Mouse (Mus musculus) layer of hippocampus, adult 9-10 months (tissue): ENCODE data around the gene Gm12185.
"Not testable (repeated sequence)": the region's sequence is repeated elsewhere in the genome, so short reads cannot be mapped to it uniquely, and the experiment has no call there.

Source experiments
- DNase-seq: peaks from one replicate; pipeline ENCODE4 v3.0.0; 2022; ENCODE audit warnings: low spot score

The Gm12185 gene

GRCm38 (mm10) chr11:48913611-48914010 is 78.4 kb downstream of the Gm12185 start:
- no peak for DNase-seq

DNA sequence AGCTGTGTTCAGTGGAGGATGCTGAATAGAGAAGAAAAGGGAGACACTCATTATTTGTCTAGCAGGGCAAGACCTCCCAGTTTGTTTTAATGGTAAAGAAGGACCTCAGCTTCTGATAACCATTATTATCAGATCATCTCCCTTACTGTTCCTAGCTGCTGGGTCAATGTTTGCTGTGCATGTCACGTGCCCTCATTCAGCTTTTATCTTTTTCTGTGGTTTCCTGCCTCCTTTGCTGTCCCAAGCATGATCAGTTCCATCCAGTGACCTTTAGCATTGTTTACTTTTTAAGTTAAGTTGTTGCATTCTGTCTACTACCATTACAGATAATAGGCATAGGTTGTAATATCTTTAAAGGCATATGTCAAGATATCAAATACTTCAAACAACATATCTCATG is 83.6 kb downstream of the Gm12185 start:
- DNase-seq: no peak

DNA sequence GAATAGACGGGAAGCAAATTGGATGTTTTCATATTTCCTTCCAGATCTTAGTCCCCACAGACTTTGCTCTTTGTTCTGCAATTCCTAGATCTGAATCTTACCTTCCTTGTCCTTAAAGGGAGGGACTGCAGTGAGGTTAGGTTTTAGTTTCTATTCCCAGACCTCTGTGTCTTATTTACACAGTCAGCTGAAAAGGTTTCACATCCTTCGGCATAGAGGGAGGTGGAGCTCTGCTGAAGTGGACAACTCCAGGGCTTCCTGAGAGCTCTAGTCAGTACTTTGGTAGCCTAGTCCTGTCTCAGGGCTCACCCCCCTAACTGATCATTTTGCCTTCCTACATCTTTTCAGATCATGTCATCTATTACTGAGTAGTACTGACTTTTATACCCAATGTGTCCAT is 90.0 kb downstream of the Gm12185 start, which contains the start of gene Gm5431:
Gm5431 (minus strand) TSS at position 194 of the 400 bp plus-strand sequence.
- DNase-seq: no peak

- DNase-seq: not testable (repeated sequence)
These were observed 90.5 kb downstream of the Gm12185 start for GRCm38 (mm10) chr11:48901567-48901930.

- peak; percentile 3 for DNase-seq
These were observed 91.1 kb downstream of the Gm12185 start for GRCm38 (mm10) chr11:48900654-48901566.

DNA sequence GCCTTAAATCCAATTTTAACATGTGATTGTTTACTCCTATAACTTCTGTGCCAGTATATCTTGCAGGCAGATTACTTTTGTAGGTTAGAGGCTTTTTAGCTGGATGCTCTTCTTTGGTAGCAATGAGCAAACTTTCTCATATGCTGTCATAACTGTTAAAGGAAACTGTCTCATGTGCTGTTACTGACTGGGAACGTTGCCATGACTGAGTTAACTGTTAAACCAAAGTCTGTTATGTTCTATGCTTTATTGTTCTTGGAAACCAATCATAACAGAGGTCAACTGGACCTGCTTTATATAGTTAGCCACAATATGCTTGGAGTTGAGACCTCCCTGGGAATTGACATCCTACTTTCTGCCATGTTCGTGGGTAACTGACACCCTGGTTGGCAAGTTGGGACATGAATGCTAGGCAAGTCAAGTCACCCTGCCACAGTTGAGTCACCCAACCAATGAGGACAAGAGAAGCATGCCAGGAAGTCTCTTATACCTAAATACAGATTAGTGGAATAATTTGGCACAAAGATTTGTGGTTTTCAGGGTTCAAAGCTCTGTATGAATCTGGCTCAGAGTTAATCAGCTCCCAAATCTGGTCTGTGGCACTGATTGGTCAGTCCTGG is 93.1 kb downstream of the Gm12185 start:
- no peak for DNase-seq

GRCm38 (mm10) chr11:48876680-48877079 is 115.3 kb downstream of the Gm12185 start:
- DNase-seq: no peak

GRCm38 (mm10) chr11:48875343-48875837 is 116.6 kb downstream of the Gm12185 start:
- not testable (repeated sequence) for DNase-seq

- no peak for DNase-seq
These were observed 117.6 kb downstream of the Gm12185 start for GRCm38 (mm10) chr11:48874465-48874864.

- DNase-seq: no peak
These were observed 118.3 kb downstream of the Gm12185 start for GRCm38 (mm10) chr11:48873591-48874290.

GRCm38 (mm10) chr11:48872695-48873300 is 119.2 kb downstream of the Gm12185 start:
- DNase-seq: no peak

DNA sequence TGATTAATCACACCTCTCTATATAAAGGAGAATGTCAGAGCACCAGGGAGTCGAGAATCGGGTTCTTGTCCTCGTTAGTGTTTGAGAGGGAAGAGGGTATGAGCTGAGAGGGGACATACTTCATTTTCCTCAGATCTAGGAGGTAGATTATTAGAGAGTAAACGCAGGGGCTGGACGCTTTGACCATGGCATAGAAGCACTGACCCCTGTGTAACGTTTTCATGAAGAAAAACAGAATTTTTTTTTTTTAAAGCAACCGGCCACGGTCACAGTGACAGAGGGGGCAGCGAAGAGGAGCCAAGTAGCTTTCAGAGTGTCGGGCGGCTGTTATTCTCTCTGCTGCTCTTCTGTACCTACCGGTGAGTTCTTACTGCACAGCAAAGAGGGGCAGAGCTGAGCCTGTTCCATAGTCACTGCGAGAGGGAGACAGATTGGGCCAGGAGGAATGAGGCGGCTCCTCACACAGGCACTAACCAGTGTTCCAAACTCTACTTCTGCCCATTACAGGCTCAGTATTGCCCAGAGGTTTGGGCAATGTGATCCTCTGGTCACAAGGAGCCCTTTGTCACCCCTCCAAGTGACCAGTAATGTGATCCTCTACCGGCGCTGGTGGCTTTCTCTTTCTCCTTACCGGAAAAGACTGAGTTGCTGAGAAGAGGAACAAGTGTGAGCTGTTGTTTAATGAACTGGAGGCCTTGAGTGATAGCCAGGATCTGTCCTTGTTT is 120.0 kb downstream of the Gm12185 start:
- no peak for DNase-seq

- no peak for DNase-seq
These were observed 120.7 kb downstream of the Gm12185 start, which contains the start of gene Irgm1 for GRCm38 (mm10) chr11:48871201-48871772. Gene Irgm1, minus strand, starts transcription at chr11:48871683.

GRCm38 (mm10) chr11:48870781-48871180 is 121.2 kb downstream of the Gm12185 start:
- DNase-seq: no peak

DNA sequence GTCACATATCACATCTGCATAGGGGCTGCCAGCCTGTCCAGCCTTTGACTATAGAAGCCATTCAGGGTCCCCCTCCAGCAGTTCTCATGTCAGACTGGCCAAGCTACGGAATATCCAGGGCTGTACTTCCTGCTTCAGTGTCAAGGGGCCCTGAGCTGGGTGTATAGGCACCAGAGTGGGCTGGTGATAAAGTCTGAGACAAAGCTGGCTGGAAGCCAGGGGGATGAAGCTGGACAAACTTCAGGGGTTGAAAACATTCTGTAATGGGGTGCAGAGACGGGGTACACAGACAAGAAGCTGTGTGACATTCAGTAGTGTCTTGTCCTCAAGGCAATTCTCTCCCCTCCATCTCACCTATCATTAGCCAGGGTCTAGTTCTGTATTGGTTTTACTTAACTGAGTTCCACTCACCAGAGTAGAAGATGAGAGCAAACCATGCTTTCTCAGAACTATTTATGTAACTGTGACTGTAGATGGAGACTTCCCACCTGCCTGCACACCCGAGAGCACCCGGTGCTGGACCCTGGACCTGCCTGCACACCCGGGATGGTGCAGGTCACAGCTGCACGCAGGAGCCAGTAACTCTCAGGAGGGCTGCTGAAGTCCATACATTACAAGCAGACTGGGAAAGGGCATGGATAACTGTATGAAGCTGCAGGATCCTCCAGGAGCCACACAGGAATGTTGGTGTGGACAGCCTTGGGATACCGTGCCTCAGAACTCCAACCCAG is 122.5 kb downstream of the Gm12185 start:
- no peak for DNase-seq

- no peak for DNase-seq
These were observed 125.5 kb downstream of the Gm12185 start for GRCm38 (mm10) chr11:48866481-48866880.

DNA sequence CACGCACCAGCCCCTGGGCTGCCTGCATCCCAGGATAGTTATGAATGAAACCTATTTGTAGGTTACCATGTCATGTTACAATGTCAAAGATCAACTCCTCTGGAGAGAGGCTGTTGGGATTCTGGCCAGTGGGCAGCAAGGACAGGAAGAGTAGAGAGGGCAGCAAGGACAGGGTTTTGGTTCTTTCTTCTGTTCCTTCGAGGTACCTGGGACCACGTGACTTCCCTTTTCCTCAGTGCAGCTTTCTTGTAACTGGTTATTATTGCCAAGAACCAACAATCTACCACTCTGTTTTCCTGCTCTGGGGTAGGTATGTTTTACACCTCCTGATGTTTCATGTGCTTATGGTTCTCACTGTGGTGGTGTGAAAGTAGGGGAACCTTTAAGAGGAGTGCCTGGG is 128.2 kb downstream of the Gm12185 start:
- no peak for DNase-seq

DNA sequence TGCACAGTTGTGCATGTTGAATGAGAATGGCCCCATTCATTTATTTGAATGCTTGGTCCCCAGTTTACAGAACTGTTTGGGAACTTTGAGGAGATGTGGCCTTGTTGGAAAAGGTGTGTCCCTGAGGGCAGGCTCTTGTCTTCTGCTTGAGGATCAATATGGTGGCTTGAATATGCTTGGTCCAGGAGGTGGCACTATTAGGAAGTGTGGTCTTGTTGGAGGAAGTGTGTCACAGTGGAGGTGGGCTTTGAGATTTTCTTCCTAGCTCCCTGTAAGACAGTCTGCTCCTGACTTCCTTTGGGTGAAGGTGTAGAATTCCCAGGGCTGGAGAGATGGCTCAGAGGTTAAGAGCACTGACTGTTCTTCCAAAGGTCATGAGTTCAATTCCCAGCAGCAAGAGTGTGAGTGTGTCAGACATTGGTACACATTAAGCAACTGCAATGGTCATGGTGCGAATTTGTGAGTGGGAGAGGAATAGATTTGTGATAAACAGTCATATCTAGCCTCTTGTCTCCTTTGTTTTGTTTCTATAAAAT is 129.2 kb downstream of the Gm12185 start:
- DNase-seq: no peak

GRCm38 (mm10) chr11:48859014-48859413 is 133.0 kb downstream of the Gm12185 start:
- DNase-seq: no peak
